Mouse (Mus musculus) bone marrow macrophage, adult 2 months (primary cell): ENCODE results near the gene Kcnh4. TPM values are rescaled to one million over a fixed set of nuclear protein-coding genes. Genes with fewer than 3 reads are reported as not detected.

Experiments
- H3K27ac ChIP-seq: 2 replicates; pipeline ENCODE4 v1.5.1; 2012; ENCODE audit warnings: low read depth, low read length; ENCODE audit not compliant: insufficient read depth
- H3K4me1 ChIP-seq: 2 replicates; pipeline ENCODE4 v1.6.1; 2012; ENCODE audit warnings: low read length; ENCODE audit not compliant: control insufficient read depth, insufficient read depth
- H3K4me3 ChIP-seq: 2 replicates; pipeline ENCODE4 v1.5.1; 2012; ENCODE audit warnings: mild to moderate bottlenecking, low read length, moderate library complexity; ENCODE audit not compliant: insufficient read depth
- CTCF ChIP-seq: IDR thresholded peaks from 2 replicates; pipeline ENCODE4 v1.5.1; 2012; ENCODE audit warnings: low read depth, mild to moderate bottlenecking, low read length, moderate library complexity
- POLR2A ChIP-seq: IDR thresholded peaks from 2 replicates; pipeline ENCODE4 v1.6.1; 2012; ENCODE audit warnings: mild to moderate bottlenecking, low read depth, low read length, borderline replicate concordance
- polyA plus RNA-seq: library from polyadenylated mRNA; stranded (reverse); fragments of >200 nt; gene quantifications from 2 replicates; pipeline ENCODE4 v1.2.4, GENCODE M21; 2012; ENCODE audit not compliant: missing spikeins, insufficient read depth, insufficient read length

Gene Kcnh4
- polyA plus RNA-seq, 1 experiment: not detected

DNA sequence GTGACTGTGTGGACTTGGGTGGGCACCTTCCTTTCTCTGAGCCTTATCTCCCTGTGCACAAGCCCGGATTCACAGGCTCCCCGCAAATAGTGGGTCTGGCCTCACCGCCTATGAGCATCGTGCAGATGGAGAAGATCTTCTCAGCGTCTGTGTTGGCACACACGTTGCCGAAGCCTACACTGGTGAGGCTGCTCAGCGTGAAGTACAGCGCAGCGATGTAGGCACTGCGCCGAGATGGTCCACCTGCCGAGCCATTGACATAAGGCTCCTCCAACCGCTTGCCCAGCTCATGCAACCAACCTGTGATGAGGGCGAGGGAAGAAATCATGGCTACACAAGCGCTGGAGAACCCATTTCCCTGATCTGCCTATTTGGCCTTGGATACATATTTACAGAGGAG is 9.6 kb downstream of the Kcnh4 start:
- no peak for TF ChIP-seq CTCF
- no peak for TF ChIP-seq POLR2A
- Histone ChIP-seq H3K4me1 (no peaks in the 10 kb centered on the region), H3K27ac (no peak overlapping the region), H3K4me3 (no peak overlapping the region)

DNA sequence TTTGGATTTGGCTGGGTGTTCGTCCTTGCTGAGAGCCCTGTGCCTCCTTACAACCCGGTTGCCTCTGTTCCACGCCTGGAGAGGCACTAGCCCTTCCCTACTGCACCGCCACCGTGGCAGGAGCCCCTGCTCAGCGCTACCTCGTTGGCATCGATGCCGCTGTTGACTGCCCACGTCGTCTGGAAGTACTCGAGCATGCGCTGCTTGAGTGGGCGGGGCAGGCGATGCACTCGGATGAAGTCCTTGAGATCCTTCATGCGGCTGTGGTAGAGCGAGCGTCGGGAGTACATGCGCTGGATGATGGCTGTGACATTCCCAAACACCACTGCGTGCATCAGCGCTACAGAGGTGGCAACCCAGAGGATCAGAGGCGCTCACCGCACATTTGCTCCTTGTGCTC is 10.3 kb downstream of the Kcnh4 start:
- H3K4me3 ChIP-seq: no peak overlapping the region
- TF ChIP-seq POLR2A (no peak), CTCF (no peak)
- no peak overlapping the region for H3K27ac ChIP-seq
- H3K4me1 ChIP-seq: no peaks in the 10 kb centered on the region

- H3K4me3 ChIP-seq: no peak overlapping the region
- TF ChIP-seq POLR2A (no peak), CTCF (no peak)
- H3K4me1 ChIP-seq: no peaks in the 10 kb centered on the region
- no peak overlapping the region for H3K27ac ChIP-seq
Observed at GRCm38 (mm10) chr11:100748620-100749019, 11.1 kb downstream of the Kcnh4 start.

DNA sequence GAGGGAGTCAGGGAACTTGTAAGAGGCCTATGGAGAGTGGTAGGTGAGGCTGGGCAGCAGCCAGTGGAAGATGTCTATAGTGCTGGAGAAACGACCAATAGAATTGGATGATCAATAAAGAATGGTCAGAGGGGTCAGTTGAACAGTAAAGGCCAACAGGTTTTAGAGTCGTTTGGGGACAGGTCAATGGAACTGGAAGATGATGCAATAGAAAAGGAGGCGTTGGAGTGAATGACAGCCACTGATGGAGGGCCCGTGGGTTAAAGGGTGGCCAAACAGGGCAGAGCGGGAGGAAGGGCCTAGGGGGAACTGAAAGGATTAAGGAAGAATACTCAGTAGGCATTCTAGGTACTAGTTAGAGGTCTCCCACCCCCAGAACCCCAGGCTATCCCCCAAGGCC is 12.6 kb downstream of the Kcnh4 start:
- H3K4me3 ChIP-seq: no peak overlapping the region
- no peak for TF ChIP-seq CTCF
- TF ChIP-seq POLR2A: no peak
- H3K4me1 ChIP-seq: no peaks in the 10 kb centered on the region
- no peak overlapping the region for H3K27ac ChIP-seq

GRCm38 (mm10) chr11:100746546-100746945 is 13.2 kb downstream of the Kcnh4 start:
- Histone ChIP-seq H3K4me1 (no peaks in the 10 kb centered on the region), H3K27ac (no peak overlapping the region), H3K4me3 (no peak overlapping the region)
- TF ChIP-seq CTCF (no peak), POLR2A (no peak)

GRCm38 (mm10) chr11:100745085-100745484 is 14.7 kb downstream of the Kcnh4 start:
- TF ChIP-seq POLR2A (no peak), CTCF (0 out of 2 replicates have a peak, but pooled peaks have one; percentile 23)
- no peak overlapping the region for H3K4me3 ChIP-seq
- H3K27ac ChIP-seq: no peak overlapping the region
- no peaks in the 10 kb centered on the region for H3K4me1 ChIP-seq

- Histone ChIP-seq H3K4me3 (no peak overlapping the region), H3K27ac (no peak overlapping the region)
Observed at GRCm38 (mm10) chr11:100741348-100741747, 18.4 kb downstream of the Kcnh4 start.

DNA sequence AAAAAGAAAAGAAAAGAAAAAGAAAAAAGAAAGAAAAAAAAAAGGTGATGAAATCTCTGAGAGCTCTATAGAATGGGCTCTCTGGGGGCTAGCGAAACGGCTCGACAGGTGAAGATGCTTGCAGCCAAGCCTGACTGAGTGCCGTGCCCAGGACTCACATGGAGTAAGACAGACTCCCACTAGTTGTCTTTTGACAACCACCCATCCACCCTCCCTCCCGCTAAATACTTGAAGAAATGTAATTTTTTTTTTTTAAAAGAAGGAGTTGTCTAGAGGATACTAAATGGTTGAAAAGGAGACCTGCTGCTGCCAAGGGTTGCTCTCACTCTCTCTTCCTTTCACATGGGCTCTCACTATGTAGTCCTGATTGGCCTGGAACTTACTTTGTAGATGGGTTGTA is 21.0 kb downstream of the Kcnh4 start:
- TF ChIP-seq CTCF (no peak), POLR2A (no peak)
- Histone ChIP-seq H3K4me1 (peaks cover 19% of the 10 kb centered on the region), H3K27ac (no peak overlapping the region), H3K4me3 (peak overlapping the region; percentile 66; the same call in 1 of the 2 replicates)

More at GRCm38 (mm10) chr11:100741348-100741747, 18.4 kb downstream of the Kcnh4 start:
- H3K4me1 ChIP-seq: peaks cover 8% of the 10 kb centered on the region
- TF ChIP-seq POLR2A (no peak), CTCF (no peak)

- TF ChIP-seq CTCF: no peak
- TF ChIP-seq POLR2A: no peak
- Histone ChIP-seq H3K4me3 (peak within 1 kb of the TSS; percentile 93), H3K4me1 (peaks cover 20% of the 10 kb centered on the region), H3K27ac (peak within 1 kb of the TSS; percentile 80)
Observed at GRCm38 (mm10) chr11:100738066-100738604, 21.6 kb downstream of the Kcnh4 start, which contains the start of gene Rab5c. Gene Rab5c (minus strand): TSS chr11:100738215.

DNA sequence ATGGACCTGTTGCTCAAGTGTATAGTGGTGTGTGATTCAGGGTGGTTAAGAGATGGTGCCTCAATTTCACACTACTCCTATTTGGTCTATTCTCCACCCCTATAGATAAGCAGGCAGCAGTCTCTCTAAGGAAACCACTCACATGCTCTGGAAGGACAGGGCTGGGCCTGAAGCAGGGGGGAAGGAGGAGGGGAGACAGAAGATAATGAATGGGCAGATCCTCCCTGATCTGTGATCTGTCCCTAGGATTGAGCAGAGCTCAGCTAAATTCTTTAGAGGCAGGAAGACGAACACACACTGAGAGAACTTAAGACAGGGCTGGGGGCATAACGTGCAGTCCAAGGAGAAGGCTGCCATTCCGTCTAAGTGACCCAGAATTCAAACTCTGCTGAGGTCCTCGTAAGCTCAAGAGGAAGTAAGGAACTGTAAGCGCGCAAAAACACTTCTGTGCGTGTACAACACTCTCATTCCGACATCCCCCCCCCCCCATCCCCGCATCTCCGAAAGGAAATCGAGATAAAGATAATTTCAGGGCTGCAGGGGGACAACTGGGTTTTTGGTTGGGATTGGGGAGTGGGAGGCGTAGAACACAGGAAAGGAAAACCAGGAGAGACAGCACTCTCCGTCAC is 22.5 kb downstream of the Kcnh4 start:
- peaks cover 26% of the 10 kb centered on the region for H3K4me1 ChIP-seq
- H3K4me3 ChIP-seq: peak overlapping the region; percentile 93
- H3K27ac ChIP-seq: peak overlapping the region; percentile 80
- no peak for TF ChIP-seq CTCF

GRCm38 (mm10) chr11:100736746-100737080 is 23.0 kb downstream of the Kcnh4 start:
- Histone ChIP-seq H3K27ac (peak overlapping the region; percentile 80), H3K4me3 (peak overlapping the region; percentile 93), H3K4me1 (peaks cover 28% of the 10 kb centered on the region)
- no peak for TF ChIP-seq CTCF
- no peak for TF ChIP-seq POLR2A
